Mouse (Mus musculus) forebrain, postnatal 0 days (tissue): Measurements from ENCODE around the gene Syn3. TPM values are rescaled to one million over a fixed set of nuclear protein-coding genes. Genes with fewer than 3 reads are reported as not detected.
A peak's percentile ranks its signal among the peaks of the same experiment; 100 is the strongest.

Experiments
- ATAC-seq: fragments of 200-750 bp; cut with Nextera tagmentation; 2 replicates; pipeline ENCODE4 v1.8.0; 2017; ENCODE audit warnings: mild to moderate bottlenecking, moderate library complexity
- DNase-seq: peaks from one replicate; pipeline ENCODE4 v3.0.0-alpha.2; 2015
- H3K27ac ChIP-seq: fragments of 300-500 bp; sonication (generic); 2 replicates; pipeline ENCODE4 v1.5.1; 2014; ENCODE audit warnings: low read depth, mild to moderate bottlenecking, antibody characterized with exemption, low read length, moderate library complexity, mixed read lengths
- H3K27me3 ChIP-seq: fragments of 300-500 bp; sonication (generic); 2 replicates; pipeline ENCODE4 v1.6.1; 2014; ENCODE audit warnings: mild to moderate bottlenecking, low read length, mixed read lengths; ENCODE audit not compliant: insufficient read depth
- H3K36me3 ChIP-seq: fragments of 300-500 bp; sonication (generic); 2 replicates; pipeline ENCODE4 v1.6.1; 2014; ENCODE audit warnings: mild to moderate bottlenecking, moderate library complexity; ENCODE audit not compliant: insufficient read depth
- H3K4me1 ChIP-seq: fragments of 300-500 bp; sonication (generic); 2 replicates; pipeline ENCODE4 v1.6.1; 2014; ENCODE audit warnings: antibody characterized with exemption; ENCODE audit not compliant: insufficient read depth
- H3K4me2 ChIP-seq: fragments of 300-500 bp; sonication (generic); 2 replicates; pipeline ENCODE4 v1.6.1; 2014; ENCODE audit warnings: low read depth, mild to moderate bottlenecking, moderate library complexity
- H3K4me3 ChIP-seq: fragments of 300-500 bp; sonication (generic); 2 replicates; pipeline ENCODE4 v1.5.1; 2014; ENCODE audit warnings: low read depth, low read length, mixed read lengths
- H3K9ac ChIP-seq: fragments of 300-500 bp; sonication (generic); 2 replicates; pipeline ENCODE4 v1.6.1; 2014; ENCODE audit warnings: mild to moderate bottlenecking
- H3K9me3 ChIP-seq: fragments of 300-500 bp; sonication (generic); 2 replicates; pipeline ENCODE4 v1.6.1; 2016; ENCODE audit warnings: low read length
- CTCF ChIP-seq: sonication (generic); IDR thresholded peaks from 2 replicates; pipeline ENCODE4 v1.5.1; 2016; ENCODE audit warnings: antibody characterized with exemption, control low read depth, low read depth
- WGBS: fragments of 180-500 bp; shearing (Covaris S2); extraction: QIAGEN DNeasy Blood & Tissue Kit; methylation state at CpG from one replicate; pipeline ENCODE4 v1.1.7; 2014; 5-methylcytosine and 5-hydroxymethylcytosine counted together
- polyA plus RNA-seq: library from polyadenylated mRNA; unstranded; fragments of >200 nt; fragmentation: Nextera tagmentation; extraction: Ambion mirVana; gene quantifications from 2 replicates; pipeline ENCODE4 v1.2.1, GENCODE M21; 2015
- total RNA-seq: library from RNA; depleted of rRNA; stranded (reverse); fragments of >200 nt; gene quantifications from 2 replicates; pipeline ENCODE4 v1.2.3, GENCODE M21; 2014

The Syn3 gene
- total and polyA plus RNA-seq, 2 experiments from 2014 or later, result 16.4 to 47.6 TPM

DNA sequence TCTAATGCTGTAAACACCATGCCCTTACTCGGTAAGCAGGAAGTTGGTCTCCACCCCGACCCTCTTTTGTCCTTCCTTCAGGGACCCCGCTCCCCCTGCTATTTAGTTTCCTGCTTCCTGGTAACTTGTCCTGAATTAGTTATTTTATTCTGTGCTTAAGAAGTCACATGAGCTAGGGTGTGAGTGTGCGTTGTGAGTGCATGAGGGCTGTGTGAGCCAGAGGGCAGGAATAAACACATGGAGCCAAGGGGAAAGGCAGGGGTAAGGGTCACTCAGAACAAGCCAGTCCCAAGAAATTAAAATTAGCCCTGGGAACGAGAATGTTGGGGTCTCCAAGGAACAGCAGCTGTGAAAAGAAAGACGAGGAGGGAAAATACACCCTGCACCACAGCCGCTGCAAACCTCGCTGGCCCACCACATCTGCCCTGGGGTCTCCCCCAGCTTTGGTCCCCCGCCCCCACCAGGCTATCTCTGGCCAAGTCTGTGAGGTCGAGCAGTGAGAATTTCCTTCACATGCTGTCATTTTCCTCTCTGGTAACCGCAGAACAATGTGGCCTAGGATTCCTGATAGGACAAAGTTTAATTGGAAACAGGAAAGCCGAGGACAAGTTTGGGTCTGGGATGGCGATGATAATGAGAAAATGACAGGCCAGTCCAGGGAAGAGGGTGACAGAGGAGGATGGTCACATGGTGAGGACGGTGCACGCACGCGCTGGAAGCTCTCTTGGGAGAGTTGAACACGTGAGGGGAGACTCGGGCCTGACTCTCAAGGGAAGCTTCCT is 225.1 kb downstream of the Syn3 start:
- Histone ChIP-seq H3K9ac (no peak overlapping the region), H3K36me3 (no peaks in the 10 kb centered on the region), H3K4me1 (no peaks in the 10 kb centered on the region; the same call in 1 of the 2 replicates), H3K4me2 (no peak overlapping the region), H3K27ac (no peak overlapping the region), H3K4me3 (no peak overlapping the region), H3K9me3 (no peaks in the 10 kb centered on the region), H3K27me3 (no peaks in the 10 kb centered on the region)
- WGBS, result 76% methylated on average over 19 of the region's 19 CpGs
- TF ChIP-seq CTCF, result no peak
- DNase-seq (no peak), ATAC-seq (no peak)

- Histone ChIP-seq H3K36me3 (no peaks in the 10 kb centered on the region), H3K9ac (no peak overlapping the region), H3K4me1 (no peaks in the 10 kb centered on the region; the same call in 1 of the 2 replicates), H3K27ac (no peak overlapping the region), H3K4me3 (no peak overlapping the region), H3K4me2 (no peak overlapping the region), H3K9me3 (no peaks in the 10 kb centered on the region), H3K27me3 (no peaks in the 10 kb centered on the region)
- TF ChIP-seq CTCF, result no peak
- ATAC-seq, result no peak
- WGBS, result 90% methylated on average over 3 of the region's 3 CpGs
- DNase-seq, result no peak
These were observed 225.9 kb downstream of the Syn3 start for GRCm38 (mm10) chr10:86272826-86273225.

GRCm38 (mm10) chr10:86270254-86270653 is 228.4 kb downstream of the Syn3 start:
- Histone ChIP-seq H3K27me3 (no peaks in the 10 kb centered on the region), H3K4me1 (no peaks in the 10 kb centered on the region; the same call in 1 of the 2 replicates), H3K4me3 (no peak overlapping the region), H3K27ac (no peak overlapping the region), H3K4me2 (no peak overlapping the region), H3K36me3 (no peaks in the 10 kb centered on the region), H3K9me3 (no peaks in the 10 kb centered on the region), H3K9ac (no peak overlapping the region)
- no peak for ATAC-seq
- DNase-seq, result no peak
- no peak for TF ChIP-seq CTCF
- 81% methylated on average over 3 of the region's 3 CpGs for WGBS

GRCm38 (mm10) chr10:86264618-86265017 is 234.1 kb downstream of the Syn3 start:
- no peak overlapping the region for H3K4me2 ChIP-seq
- no peaks in the 10 kb centered on the region for H3K36me3 ChIP-seq
- DNase-seq, result no peak
- no peaks in the 10 kb centered on the region for H3K9me3 ChIP-seq
- WGBS, result 91% methylated on average over 9 of the region's 9 CpGs
- H3K4me1 ChIP-seq, result no peaks in the 10 kb centered on the region
- H3K27ac ChIP-seq, result no peak overlapping the region
- ATAC-seq, result no peak
- H3K4me3 ChIP-seq, result no peak overlapping the region
- no peak for TF ChIP-seq CTCF
- no peaks in the 10 kb centered on the region for H3K27me3 ChIP-seq
- no peak overlapping the region for H3K9ac ChIP-seq

- no peak overlapping the region for H3K27ac ChIP-seq
- H3K4me3 ChIP-seq, result no peak overlapping the region
- H3K4me1 ChIP-seq, result no peaks in the 10 kb centered on the region
- no peak for TF ChIP-seq CTCF
- WGBS, result 69% methylated on average over 2 of the region's 2 CpGs
- H3K4me2 ChIP-seq, result no peak overlapping the region
- no peak for DNase-seq
- H3K36me3 ChIP-seq, result no peaks in the 10 kb centered on the region
- ATAC-seq, result no peak
- H3K9ac ChIP-seq, result no peak overlapping the region
- H3K27me3 ChIP-seq, result no peaks in the 10 kb centered on the region
- no peaks in the 10 kb centered on the region for H3K9me3 ChIP-seq
These were observed 237.0 kb downstream of the Syn3 start for GRCm38 (mm10) chr10:86261725-86262124.

- no peaks in the 10 kb centered on the region for H3K27me3 ChIP-seq
- H3K9ac ChIP-seq, result no peak overlapping the region
- no peak overlapping the region for H3K4me2 ChIP-seq
- ATAC-seq (no peak), DNase-seq (no peak)
- no peaks in the 10 kb centered on the region for H3K9me3 ChIP-seq
- H3K36me3 ChIP-seq, result no peaks in the 10 kb centered on the region
- 65% methylated on average over 3 of the region's 3 CpGs for WGBS
- H3K4me1 ChIP-seq, result 0 out of 2 replicates have a peak, but pooled peaks cover 6% of the 10 kb centered on the region
- no peak overlapping the region for H3K27ac ChIP-seq
- no peak for TF ChIP-seq CTCF
- no peak overlapping the region for H3K4me3 ChIP-seq
These were observed 239.7 kb downstream of the Syn3 start for GRCm38 (mm10) chr10:86258992-86259391.

- H3K9me3 ChIP-seq, result no peaks in the 10 kb centered on the region
- 0 out of 2 replicates have a peak, but pooled peaks cover 6% of the 10 kb centered on the region for H3K4me1 ChIP-seq
- no peak for TF ChIP-seq CTCF
- H3K27ac ChIP-seq, result no peak overlapping the region
- H3K4me2 ChIP-seq, result no peak overlapping the region
- no peak overlapping the region for H3K9ac ChIP-seq
- H3K4me3 ChIP-seq, result no peak overlapping the region
- H3K27me3 ChIP-seq, result no peaks in the 10 kb centered on the region
- 71% methylated on average over 4 of the region's 4 CpGs for WGBS
- H3K36me3 ChIP-seq, result no peaks in the 10 kb centered on the region
- no peak for DNase-seq
- peak; percentile 23; the same call in 1 of the 2 replicates for ATAC-seq
These were observed 240.7 kb downstream of the Syn3 start for GRCm38 (mm10) chr10:86258046-86258445.
